Mouse (Mus musculus) lung, postnatal 0 days (tissue): ENCODE data around the gene Col4a4.

Experiments used
- CTCF ChIP-seq: IDR thresholded peaks from 2 replicates; pipeline ENCODE4 v1.5.1; 2016; ENCODE audit warnings: antibody characterized with exemption, mild to moderate bottlenecking
- EP300 ChIP-seq: IDR thresholded peaks from 2 replicates; pipeline ENCODE4 v1.6.1; 2016; ENCODE audit warnings: antibody characterized with exemption, mild to moderate bottlenecking, control low read depth

DNA sequence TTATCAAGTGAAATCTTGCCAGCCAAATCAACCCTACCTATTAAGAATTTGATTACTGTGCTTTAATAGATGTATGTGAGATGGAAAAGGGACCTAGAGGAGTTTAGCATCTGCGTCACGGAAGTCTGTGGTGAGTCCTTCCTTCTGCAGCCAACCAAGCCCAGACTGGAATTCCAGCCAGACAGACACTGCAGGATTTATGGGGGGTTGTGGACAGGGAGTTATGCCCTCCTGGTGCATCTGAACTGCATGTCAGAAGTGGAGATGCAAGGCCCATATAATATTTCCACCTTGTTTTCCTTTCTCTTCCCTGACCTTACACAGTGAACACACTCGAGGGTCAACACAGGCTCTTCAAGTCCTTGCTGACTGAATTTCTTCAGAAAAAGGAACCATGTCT, 176.1 kb downstream of the Col4a4 start:
- TF ChIP-seq CTCF (no peak), EP300 (no peak)
